Mouse (Mus musculus) heart, embryonic 15.5 days (tissue): Measurements from ENCODE around the gene Abcc8. TPM values are rescaled to one million over a fixed set of nuclear protein-coding genes. Genes with fewer than 3 reads are reported as not detected.

ENCODE experiments used
- ATAC-seq: fragments of 200-750 bp; cut with Nextera tagmentation; replicated peaks from 2 replicates; pipeline ENCODE4 v1.8.0; 2017; ENCODE audit warnings: low read depth, moderate TSS enrichment; ENCODE audit not compliant: insufficient number of reproducible peaks, insufficient read depth, low FRiP score
- H3K27ac ChIP-seq: fragments of 300-500 bp; sonication (generic); 2 replicates; pipeline ENCODE4 v1.5.1; 2015; ENCODE audit warnings: mild to moderate bottlenecking, inconsistent platforms
- H3K27me3 ChIP-seq: fragments of 300-500 bp; sonication (generic); 2 replicates; pipeline ENCODE4 v1.6.1; 2015; ENCODE audit warnings: inconsistent platforms
- H3K36me3 ChIP-seq: fragments of 300-500 bp; sonication (generic); 2 replicates; pipeline ENCODE4 v1.6.1; 2015; ENCODE audit warnings: mild to moderate bottlenecking, inconsistent platforms
- H3K4me1 ChIP-seq: fragments of 300-500 bp; sonication (generic); replicated peaks from 2 replicates; pipeline ENCODE4 v1.6.1; 2015; ENCODE audit warnings: inconsistent platforms
- H3K4me2 ChIP-seq: fragments of 300-500 bp; sonication (generic); 2 replicates; pipeline ENCODE4 v1.6.1; 2015; ENCODE audit warnings: inconsistent platforms, mild to moderate bottlenecking, moderate library complexity
- H3K4me3 ChIP-seq: fragments of 300-500 bp; sonication (generic); 2 replicates; pipeline ENCODE4 v1.5.1; 2015; ENCODE audit warnings: mild to moderate bottlenecking, inconsistent platforms
- H3K9ac ChIP-seq: fragments of 300-500 bp; sonication (generic); 2 replicates; pipeline ENCODE4 v1.6.1; 2015; ENCODE audit warnings: mild to moderate bottlenecking, inconsistent platforms
- H3K9me3 ChIP-seq: fragments of 300-500 bp; sonication (generic); replicated peaks from 2 replicates; pipeline ENCODE4 v1.6.1; 2016; ENCODE audit warnings: inconsistent platforms
- WGBS: fragments of 180-500 bp; shearing (Covaris S2); methylation state at CpG from one replicate; pipeline ENCODE4 v1.1.7; 2015; ENCODE audit warnings: mixed read lengths; 5-methylcytosine and 5-hydroxymethylcytosine counted together
- polyA plus RNA-seq: library from polyadenylated mRNA; unstranded; fragments of >200 nt; fragmentation: Nextera tagmentation; extraction: Ambion mirVana; gene quantifications from 2 replicates; pipeline ENCODE4 v1.2.1, GENCODE M21; 2015

The Abcc8 gene
- polyA plus RNA-seq, 1 experiment from 2014 or later = 18.1 TPM

GRCm38 (mm10) chr7:46154498-46155488 lies 25.0 kb downstream of the Abcc8 start:
- no peak overlapping the region for H3K4me2 ChIP-seq
- no peak for ATAC-seq
- H3K4me1 ChIP-seq = no peaks in the 10 kb centered on the region
- WGBS = 76% methylated on average over 18 of the region's 18 CpGs
- H3K4me3 ChIP-seq = no peak overlapping the region
- H3K27ac ChIP-seq = no peak overlapping the region
- no peak overlapping the region for H3K9ac ChIP-seq
- no peaks in the 10 kb centered on the region for H3K27me3 ChIP-seq
- no peaks in the 10 kb centered on the region for H3K9me3 ChIP-seq
- H3K36me3 ChIP-seq = no peaks in the 10 kb centered on the region

GRCm38 (mm10) chr7:46152819-46153351 lies 26.9 kb downstream of the Abcc8 start:
- ATAC-seq = no peak

GRCm38 (mm10) chr7:46147417-46147816 lies 32.4 kb downstream of the Abcc8 start:
- no peaks in the 10 kb centered on the region for H3K9me3 ChIP-seq
- H3K27me3 ChIP-seq = no peaks in the 10 kb centered on the region
- ATAC-seq = no peak
- no peak overlapping the region for H3K27ac ChIP-seq
- H3K4me3 ChIP-seq = no peak overlapping the region
- 67% methylated on average over 7 of the region's 7 CpGs for WGBS
- no peak overlapping the region for H3K9ac ChIP-seq
- no peak overlapping the region for H3K4me2 ChIP-seq
- no peaks in the 10 kb centered on the region for H3K36me3 ChIP-seq
- no peaks in the 10 kb centered on the region for H3K4me1 ChIP-seq

More at GRCm38 (mm10) chr7:46152819-46153351, 26.9 kb downstream of the Abcc8 start:
- H3K27ac ChIP-seq = no peak overlapping the region
- H3K4me2 ChIP-seq = no peak overlapping the region
- H3K4me3 ChIP-seq = no peak overlapping the region
- H3K27me3 ChIP-seq = no peaks in the 10 kb centered on the region
- H3K9ac ChIP-seq = no peak overlapping the region
- H3K9me3 ChIP-seq = no peaks in the 10 kb centered on the region
- WGBS = 68% methylated on average over 9 of the region's 9 CpGs
- no peaks in the 10 kb centered on the region for H3K36me3 ChIP-seq
- H3K4me1 ChIP-seq = no peaks in the 10 kb centered on the region

GRCm38 (mm10) chr7:46146675-46147308 lies 33.0 kb downstream of the Abcc8 start:
- no peaks in the 10 kb centered on the region for H3K27me3 ChIP-seq
- no peaks in the 10 kb centered on the region for H3K4me1 ChIP-seq
- H3K9me3 ChIP-seq = no peaks in the 10 kb centered on the region
- no peak overlapping the region for H3K27ac ChIP-seq
- H3K36me3 ChIP-seq = no peaks in the 10 kb centered on the region
- ATAC-seq = no peak
- no peak overlapping the region for H3K4me2 ChIP-seq
- no peak overlapping the region for H3K4me3 ChIP-seq
- WGBS = 80% methylated on average over 7 of the region's 7 CpGs
- H3K9ac ChIP-seq = no peak overlapping the region

GRCm38 (mm10) chr7:46144061-46144460 lies 35.8 kb downstream of the Abcc8 start:
- Histone ChIP-seq H3K27me3 (peaks cover 4% of the 10 kb centered on the region; the same call in 1 of the 2 replicates), H3K4me3 (no peak overlapping the region), H3K36me3 (no peaks in the 10 kb centered on the region), H3K4me1 (no peaks in the 10 kb centered on the region), H3K9me3 (no peaks in the 10 kb centered on the region), H3K9ac (no peak overlapping the region), H3K27ac (no peak overlapping the region), H3K4me2 (no peak overlapping the region)
- 78% methylated on average over 8 of the region's 8 CpGs for WGBS
- no peak for ATAC-seq

GRCm38 (mm10) chr7:46138329-46138930 lies 41.4 kb downstream of the Abcc8 start:
- Histone ChIP-seq H3K4me1 (peaks cover 12% of the 10 kb centered on the region), H3K4me3 (no peak overlapping the region), H3K9ac (no peak overlapping the region), H3K27ac (no peak overlapping the region), H3K4me2 (no peak overlapping the region), H3K9me3 (no peaks in the 10 kb centered on the region), H3K27me3 (peaks cover 4% of the 10 kb centered on the region; the same call in 1 of the 2 replicates), H3K36me3 (no peaks in the 10 kb centered on the region)
- no peak for ATAC-seq
- 49% methylated on average over 7 of the region's 7 CpGs for WGBS

- Histone ChIP-seq H3K4me3 (no peak overlapping the region), H3K36me3 (no peaks in the 10 kb centered on the region), H3K27ac (peak overlapping the region; percentile 55), H3K4me1 (peaks cover 18% of the 10 kb centered on the region), H3K4me2 (peak overlapping the region; percentile 26; the same call in 1 of the 2 replicates), H3K9ac (no peak overlapping the region), H3K27me3 (peaks cover 9% of the 10 kb centered on the region; the same call in 1 of the 2 replicates), H3K9me3 (no peaks in the 10 kb centered on the region)
- ATAC-seq = peak; percentile 53; the same call in 1 of the 2 replicates
- WGBS = 10% methylated on average over 7 of the region's 7 CpGs
Measured at GRCm38 (mm10) chr7:46133858-46134257, 46.0 kb downstream of the Abcc8 start.

GRCm38 (mm10) chr7:46132229-46132628 lies 47.6 kb downstream of the Abcc8 start:
- Histone ChIP-seq H3K9me3 (no peaks in the 10 kb centered on the region), H3K4me1 (peaks cover 18% of the 10 kb centered on the region), H3K27me3 (peaks cover 9% of the 10 kb centered on the region; the same call in 1 of the 2 replicates), H3K4me2 (no peak overlapping the region), H3K4me3 (no peak overlapping the region), H3K27ac (no peak overlapping the region), H3K36me3 (no peaks in the 10 kb centered on the region), H3K9ac (no peak overlapping the region)
- no peak for ATAC-seq
- 80% methylated on average over 12 of the region's 12 CpGs for WGBS

- Histone ChIP-seq H3K36me3 (no peaks in the 10 kb centered on the region), H3K4me2 (no peak overlapping the region), H3K9ac (no peak overlapping the region), H3K4me1 (peaks cover 21% of the 10 kb centered on the region), H3K4me3 (no peak overlapping the region), H3K27ac (no peak overlapping the region), H3K27me3 (peaks cover 9% of the 10 kb centered on the region; the same call in 1 of the 2 replicates), H3K9me3 (no peaks in the 10 kb centered on the region)
- 59% methylated on average over 8 of the region's 8 CpGs for WGBS
- no peak for ATAC-seq
Measured at GRCm38 (mm10) chr7:46131806-46132205, 48.0 kb downstream of the Abcc8 start.

GRCm38 (mm10) chr7:46131266-46131665 lies 48.6 kb downstream of the Abcc8 start:
- Histone ChIP-seq H3K27me3 (peaks cover 9% of the 10 kb centered on the region; the same call in 1 of the 2 replicates), H3K9me3 (no peaks in the 10 kb centered on the region), H3K4me3 (no peak overlapping the region), H3K27ac (no peak overlapping the region), H3K36me3 (no peaks in the 10 kb centered on the region), H3K9ac (no peak overlapping the region), H3K4me1 (peaks cover 21% of the 10 kb centered on the region), H3K4me2 (no peak overlapping the region)
- ATAC-seq = no peak
- 43% methylated on average over 3 of the region's 3 CpGs for WGBS

GRCm38 (mm10) chr7:46130723-46131122 lies 49.1 kb downstream of the Abcc8 start:
- H3K27me3 ChIP-seq = peaks cover 9% of the 10 kb centered on the region; the same call in 1 of the 2 replicates
- H3K27ac ChIP-seq = no peak overlapping the region
- H3K36me3 ChIP-seq = no peaks in the 10 kb centered on the region
- H3K9ac ChIP-seq = no peak overlapping the region
- H3K9me3 ChIP-seq = no peaks in the 10 kb centered on the region
- WGBS = 61% methylated on average over 7 of the region's 7 CpGs
- no peak for ATAC-seq
- H3K4me2 ChIP-seq = no peak overlapping the region
- H3K4me1 ChIP-seq = peaks cover 21% of the 10 kb centered on the region
- no peak overlapping the region for H3K4me3 ChIP-seq
